Mouse (Mus musculus) neural tube, embryonic 14.5 days (tissue): ENCODE results near the gene Ppp5c. TPM values are rescaled to one million over a fixed set of nuclear protein-coding genes. Genes with fewer than 3 reads are reported as not detected.

Experiments used
- ATAC-seq: fragments of 200-750 bp; cut with Nextera tagmentation; 2 replicates; pipeline ENCODE4 v1.8.0; 2017; ENCODE audit warnings: low read depth, mild to moderate bottlenecking, moderate TSS enrichment, moderate library complexity
- H3K27ac ChIP-seq: fragments of 300-500 bp; sonication (generic); 2 replicates; pipeline ENCODE4 v1.5.1; 2014; ENCODE audit warnings: low read depth, mild to moderate bottlenecking, control low read depth, low read length, moderate library complexity, mixed read lengths
- H3K27me3 ChIP-seq: fragments of 300-500 bp; sonication (generic); 2 replicates; pipeline ENCODE4 v1.6.1; 2014; ENCODE audit warnings: low read length; ENCODE audit not compliant: control insufficient read depth, insufficient read depth
- H3K36me3 ChIP-seq: fragments of 300-500 bp; sonication (generic); 2 replicates; pipeline ENCODE4 v1.6.1; 2014; ENCODE audit warnings: low read length, mixed read lengths; ENCODE audit not compliant: control insufficient read depth, insufficient read depth
- H3K4me1 ChIP-seq: fragments of 300-500 bp; sonication (generic); 2 replicates; pipeline ENCODE4 v1.6.1; 2014; ENCODE audit warnings: low read length; ENCODE audit not compliant: control insufficient read depth, insufficient read depth
- H3K4me2 ChIP-seq: fragments of 300-500 bp; sonication (generic); 2 replicates; pipeline ENCODE4 v1.6.1; 2014; ENCODE audit warnings: mild to moderate bottlenecking, low read depth, low read length, control low read depth
- H3K4me3 ChIP-seq: fragments of 300-500 bp; sonication (generic); 2 replicates; pipeline ENCODE4 v1.5.1; 2014; ENCODE audit warnings: low read depth, low read length, control low read depth, mixed read lengths
- H3K9ac ChIP-seq: fragments of 300-500 bp; sonication (generic); replicated peaks from 2 replicates; pipeline ENCODE4 v1.6.1; 2014; ENCODE audit warnings: low read depth, mild to moderate bottlenecking, control low read depth, low read length, mixed read lengths
- H3K9me3 ChIP-seq: fragments of 300-500 bp; sonication (generic); 2 replicates; pipeline ENCODE4 v1.6.1; 2016; ENCODE audit warnings: low read length; ENCODE audit not compliant: control insufficient read depth
- WGBS: fragments of 180-500 bp; shearing (Covaris S2); extraction: QIAGEN DNeasy Blood & Tissue Kit; methylation state at CpG from one replicate; pipeline ENCODE4 v1.1.7; 2014; 5-methylcytosine and 5-hydroxymethylcytosine counted together
- polyA plus RNA-seq: library from polyadenylated mRNA; unstranded; fragments of >200 nt; fragmentation: Nextera tagmentation; extraction: Ambion mirVana; gene quantifications from 2 replicates; pipeline ENCODE4 v1.2.1, GENCODE M21; 2014

Ppp5c gene
- polyA plus RNA-seq, 1 experiment from 2014 or later = 121 TPM

GRCm38 (mm10) chr7:17039373-17039772 is 11.6 kb upstream of the Ppp5c start:
- 96% methylated on average over 7 of the region's 7 CpGs for WGBS
- Histone ChIP-seq H3K4me3 (no peak overlapping the region), H3K27me3 (no peaks in the 10 kb centered on the region), H3K9ac (no peak overlapping the region), H3K4me1 (no peaks in the 10 kb centered on the region), H3K4me2 (no peak overlapping the region), H3K27ac (no peak overlapping the region), H3K36me3 (no peaks in the 10 kb centered on the region), H3K9me3 (no peaks in the 10 kb centered on the region)
- ATAC-seq = no peak

- Histone ChIP-seq H3K4me2 (no peak overlapping the region), H3K36me3 (no peaks in the 10 kb centered on the region), H3K4me3 (no peak overlapping the region), H3K27ac (no peak overlapping the region), H3K9me3 (no peaks in the 10 kb centered on the region), H3K9ac (no peak overlapping the region), H3K4me1 (no peaks in the 10 kb centered on the region), H3K27me3 (no peaks in the 10 kb centered on the region)
- ATAC-seq = peak; percentile 58; the same call in 1 of the 2 replicates
- WGBS = 35% methylated on average over 9 of the region's 9 CpGs
These were observed 10.4 kb upstream of the Ppp5c start for GRCm38 (mm10) chr7:17038018-17038695.

GRCm38 (mm10) chr7:17030239-17030638 is 2.5 kb upstream of the Ppp5c start:
- Histone ChIP-seq H3K9ac (no peak overlapping the region), H3K4me1 (peaks cover 14% of the 10 kb centered on the region), H3K4me2 (no peak overlapping the region), H3K9me3 (no peaks in the 10 kb centered on the region), H3K36me3 (no peaks in the 10 kb centered on the region), H3K4me3 (no peak overlapping the region), H3K27ac (no peak overlapping the region), H3K27me3 (no peaks in the 10 kb centered on the region)
- 86% methylated on average over 7 of the region's 7 CpGs for WGBS
- ATAC-seq = no peak

- no peaks in the 10 kb centered on the region for H3K27me3 ChIP-seq
- 77% methylated on average over 7 of the region's 7 CpGs for WGBS
- ATAC-seq = no peak
- H3K36me3 ChIP-seq = no peaks in the 10 kb centered on the region
- peaks cover 14% of the 10 kb centered on the region for H3K4me1 ChIP-seq
- no peak overlapping the region for H3K4me3 ChIP-seq
- H3K9ac ChIP-seq = no peak overlapping the region
- H3K27ac ChIP-seq = no peak overlapping the region
- no peaks in the 10 kb centered on the region for H3K9me3 ChIP-seq
- H3K4me2 ChIP-seq = no peak overlapping the region
These were observed 1.2 kb upstream of the Ppp5c start for GRCm38 (mm10) chr7:17028923-17029322.

GRCm38 (mm10) chr7:17026710-17027587 is 775 bp downstream of the Ppp5c start:
- Histone ChIP-seq H3K27ac (0 out of 2 replicates have a peak overlapping the region, but pooled peaks have one; percentile 57), H3K4me1 (peaks cover 14% of the 10 kb centered on the region), H3K27me3 (no peaks in the 10 kb centered on the region), H3K4me3 (peak overlapping the region; percentile 82), H3K4me2 (peak overlapping the region; percentile 89), H3K36me3 (0 out of 2 replicates have a peak, but pooled peaks cover 2% of the 10 kb centered on the region), H3K9ac (peak overlapping the region; percentile 78), H3K9me3 (no peaks in the 10 kb centered on the region)
- 10% methylated on average over 24 of the region's 24 CpGs for WGBS
- ATAC-seq = peak; percentile 4

GRCm38 (mm10) chr7:17025896-17026622 is 1.7 kb downstream of the Ppp5c start:
- H3K9me3 ChIP-seq = no peaks in the 10 kb centered on the region
- H3K27me3 ChIP-seq = no peaks in the 10 kb centered on the region
- H3K4me1 ChIP-seq = peaks cover 14% of the 10 kb centered on the region
- WGBS = 81% methylated on average over 9 of the region's 9 CpGs
- no peak overlapping the region for H3K9ac ChIP-seq
- no peak for ATAC-seq
- peak overlapping the region; percentile 89; the same call in 1 of the 2 replicates for H3K4me2 ChIP-seq
- H3K4me3 ChIP-seq = peak overlapping the region; percentile 82
- no peak overlapping the region for H3K27ac ChIP-seq
- peaks cover 11% of the 10 kb centered on the region for H3K36me3 ChIP-seq

GRCm38 (mm10) chr7:17025505-17025894 is 2.2 kb downstream of the Ppp5c start:
- H3K4me3 ChIP-seq = no peak overlapping the region
- H3K9me3 ChIP-seq = no peaks in the 10 kb centered on the region
- ATAC-seq = no peak
- no peak overlapping the region for H3K27ac ChIP-seq
- no peaks in the 10 kb centered on the region for H3K27me3 ChIP-seq
- H3K9ac ChIP-seq = no peak overlapping the region
- H3K4me1 ChIP-seq = peaks cover 14% of the 10 kb centered on the region
- 79% methylated on average over 4 of the region's 4 CpGs for WGBS
- peaks cover 16% of the 10 kb centered on the region for H3K36me3 ChIP-seq
- H3K4me2 ChIP-seq = no peak overlapping the region

GRCm38 (mm10) chr7:17024814-17025504 is 2.8 kb downstream of the Ppp5c start:
- Histone ChIP-seq H3K27ac (no peak overlapping the region; the same call in 1 of the 2 replicates), H3K9me3 (no peaks in the 10 kb centered on the region), H3K4me3 (no peak overlapping the region), H3K9ac (no peak overlapping the region), H3K4me2 (no peak overlapping the region), H3K4me1 (peaks cover 14% of the 10 kb centered on the region), H3K27me3 (no peaks in the 10 kb centered on the region), H3K36me3 (peaks cover 16% of the 10 kb centered on the region)
- ATAC-seq = no peak
- 89% methylated on average over 10 of the region's 10 CpGs for WGBS
